In the genomic region with DNA sequence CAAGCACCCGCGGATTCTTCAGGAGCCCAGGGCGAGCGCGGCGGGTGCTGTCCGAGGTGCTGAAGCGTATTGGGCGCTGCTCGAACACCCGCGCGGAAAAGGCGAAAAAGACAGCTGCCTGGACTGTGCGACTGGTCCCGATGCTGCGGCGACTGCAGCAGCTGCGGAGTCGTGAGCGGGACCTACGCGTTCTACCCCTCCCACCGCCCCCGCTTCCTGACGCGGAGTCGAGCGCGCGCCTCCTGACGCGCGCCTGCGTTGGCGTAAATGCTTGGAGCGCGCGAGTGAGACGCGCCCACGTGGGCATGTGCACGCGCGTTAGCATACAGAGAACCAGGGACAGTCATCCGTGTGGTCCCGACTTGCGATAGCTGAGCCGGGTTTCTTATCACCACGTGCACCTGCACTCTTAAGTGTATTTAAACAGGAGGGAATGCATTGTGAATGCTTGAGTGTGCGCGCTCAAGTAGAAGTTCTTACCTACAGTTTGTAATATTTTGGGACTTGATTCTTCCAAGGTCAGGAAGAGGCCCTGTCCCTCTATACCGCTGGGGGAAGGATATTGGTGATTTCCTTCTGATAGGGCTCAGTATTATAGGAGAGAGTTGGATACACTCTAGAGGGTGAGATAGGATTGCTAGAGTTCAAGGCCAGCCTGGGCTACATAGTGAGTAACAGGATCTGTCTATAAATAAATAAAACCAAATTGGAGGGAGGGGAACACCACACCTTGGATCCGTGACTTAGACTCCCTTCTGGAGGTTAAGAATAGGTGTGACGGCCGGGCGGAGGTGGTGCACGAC, we compare ENCODE assay signal across 9 mouse cellular contexts. TPM values are rescaled to one million over a fixed set of nuclear protein-coding genes. Genes with fewer than 3 reads are reported as not detected.
DNase-seq lines count a peak whose midpoint lies in the region; ATAC-seq and TF ChIP-seq lines count a peak whose summit lies in the region.
"Had no signal": no experiment of that assay in that cellular context is flagged by ENCODE, and none has a peak within 500 bp of the region (broad histone marks: within the 10 kb centered on the region; RNA-seq: fewer than 3 reads in every experiment).

Gene Grin1 (minus strand): TSS at position 217 of the 803 bp plus-strand sequence.

- ATAC-seq in embryonic facial prominence, embryonic 13.5 days (ENCODE audit: insufficient number of reproducible peaks, insufficient read depth, low FRiP score, low TSS enrichment, low read depth), result no peak
- no peak; the same call in 1 of the 2 replicates for ATAC-seq in liver, postnatal 0 days
- peak; percentile 86 for ATAC-seq in neural tube, embryonic 13.5 days (ENCODE audit: low read depth)

- no peak within 1 kb of the TSS for H3K9ac ChIP-seq in embryonic facial prominence, embryonic 13.5 days
- no peak within 1 kb of the TSS for H3K9ac ChIP-seq in liver, postnatal 0 days (replicated peaks)
- H3K9ac ChIP-seq in neural tube, embryonic 13.5 days, result peak within 1 kb of the TSS; percentile 77

- TF ChIP-seq CTCF in layer of hippocampus, adult 2 months (conservative IDR thresholded peaks at IDR 0.05), result no peak
- no peak for TF ChIP-seq CTCF in liver, postnatal 0 days (IDR thresholded peaks at IDR 0.05; ENCODE audit: low read depth)

- no peak within 1 kb of the TSS for H3K27ac ChIP-seq in embryonic facial prominence, embryonic 13.5 days
- H3K27ac ChIP-seq in layer of hippocampus, adult 2 months, result peak within 1 kb of the TSS; percentile 99
- no peak within 1 kb of the TSS for H3K27ac ChIP-seq in liver, postnatal 0 days (ENCODE audit: low read depth)
- H3K27ac ChIP-seq in neural tube, embryonic 13.5 days (replicated peaks), result peak within 1 kb of the TSS; percentile 86

- peak; percentile 69 for DNase-seq in urinary bladder, postnatal 14 days (ENCODE audit: low spot score)
- DNase-seq in urinary bladder, postnatal 4 days (ENCODE audit: low spot score in 2 of 2), result no peak
- peak; percentile 70 to 76 for DNase-seq in heart, postnatal 10 days
- DNase-seq in layer of hippocampus, adult 2 months (ENCODE audit: low spot score in 2 of 2), result peak; percentile 89 to 91
- DNase-seq in liver, postnatal 0 days, result peak; percentile 77
- peak; percentile 85 for DNase-seq in testis, postnatal 10 days (ENCODE audit: low spot score)

- WGBS in embryonic facial prominence, embryonic 13.5 days, result 9% methylated on average over 58 of the region's 58 CpGs
- WGBS in liver, postnatal 0 days (ENCODE audit: insufficient replicate concordance), result 10% methylated on average over 56 of the region's 58 CpGs
- WGBS in neural tube, embryonic 13.5 days, result 10% methylated on average over 58 of the region's 58 CpGs

- no peaks in the 10 kb centered on the region for H3K36me3 ChIP-seq in embryonic facial prominence, embryonic 13.5 days
- no peaks in the 10 kb centered on the region for H3K36me3 ChIP-seq in liver, postnatal 0 days (replicated peaks; ENCODE audit: insufficient read depth, low read length)
- 0 out of 2 replicates have a peak, but pooled peaks cover 3% of the 10 kb centered on the region for H3K36me3 ChIP-seq in neural tube, embryonic 13.5 days

- TF ChIP-seq EP300 in liver, postnatal 0 days (IDR thresholded peaks at IDR 0.05; ENCODE audit: low read depth), result no peak

- intact Hi-C loops in heart, postnatal 10 days (cut with DNase I), result no loop called here

- H3K4me1 ChIP-seq in embryonic facial prominence, embryonic 13.5 days, result peaks cover 4% of the 10 kb centered on the region
- H3K4me1 ChIP-seq in liver, postnatal 0 days (ENCODE audit: insufficient read depth), result 0 out of 2 replicates have a peak, but pooled peaks cover 3% of the 10 kb centered on the region
- H3K4me1 ChIP-seq in neural tube, embryonic 13.5 days (replicated peaks), result peaks cover 28% of the 10 kb centered on the region

- H3K27me3 ChIP-seq in embryonic facial prominence, embryonic 13.5 days, result peaks cover 70% of the 10 kb centered on the region
- peaks cover 33% of the 10 kb centered on the region for H3K27me3 ChIP-seq in liver, postnatal 0 days (ENCODE audit: insufficient read depth, low read length)
- H3K27me3 ChIP-seq in neural tube, embryonic 13.5 days, result peaks cover 88% of the 10 kb centered on the region

- no peaks in the 10 kb centered on the region for H3K9me3 ChIP-seq in embryonic facial prominence, embryonic 13.5 days
- no peaks in the 10 kb centered on the region for H3K9me3 ChIP-seq in liver, postnatal 0 days (ENCODE audit: low read length)
- H3K9me3 ChIP-seq in neural tube, embryonic 13.5 days, result no peaks in the 10 kb centered on the region

- H3K4me3 ChIP-seq in embryonic facial prominence, embryonic 13.5 days, result peak within 1 kb of the TSS; percentile 36
- peak within 1 kb of the TSS; percentile 86 for H3K4me3 ChIP-seq in layer of hippocampus, adult 2 months
- H3K4me3 ChIP-seq in liver, postnatal 0 days (ENCODE audit: low read depth, low read length), result 0 out of 2 replicates have a peak within 1 kb of the TSS, but pooled peaks have one; percentile 19
- H3K4me3 ChIP-seq in neural tube, embryonic 13.5 days, result peak within 1 kb of the TSS; percentile 60

- H3K4me2 ChIP-seq in embryonic facial prominence, embryonic 13.5 days, result peak within 1 kb of the TSS; percentile 68
- peak within 1 kb of the TSS; percentile 45 for H3K4me2 ChIP-seq in liver, postnatal 0 days (ENCODE audit: low read depth, low read length)
- H3K4me2 ChIP-seq in neural tube, embryonic 13.5 days, result peak within 1 kb of the TSS; percentile 69

RNA-seq across cellular contexts. Expression of gene Grin1, which starts in this region (rescaled TPM):
- 0.38 and 1.2 TPM in 2 replicates for polyA plus RNA-seq in embryonic facial prominence, embryonic 13.5 days (2015; fragmentation: Nextera tagmentation; extraction: Ambion mirVana)
- not detected for total RNA-seq in heart, postnatal 10 days (2021)
- 100 to 1,000 TPM; 443 to 449 TPM for total RNA-seq in layer of hippocampus, adult 2 months (2021)
- polyA plus RNA-seq in liver, postnatal 0 days (2015; fragmentation: Nextera tagmentation; extraction: Ambion mirVana), result not detected in 2 replicates
- polyA plus RNA-seq in neural tube, embryonic 13.5 days (2015; fragmentation: Nextera tagmentation; extraction: Ambion mirVana), result 27.1 and 30.2 TPM in 2 replicates
- total RNA-seq: MEL had no signal

Comparison
In these comparisons a context has a peak if more than half of its experiments do, and no peak if none do; other contexts are left out.
1. RNA of gene Grin1 (total RNA-seq): 443 to 449 TPM in layer of hippocampus, adult 2 months; not detected in heart, postnatal 10 days; every median in the first group is over 100 times any median in the second.
2. RNA of gene Grin1 (polyA plus RNA-seq): 27.1 to 30.2 TPM in neural tube, embryonic 13.5 days; 0.38 to 1.2 TPM in embryonic facial prominence, embryonic 13.5 days and not detected in liver, postnatal 0 days; every median in the first group is over 10 times any median in the second.
3. DNase-seq: peak in urinary bladder, postnatal 14 days (single experiment), layer of hippocampus, adult 2 months (2 of 2) and testis, postnatal 10 days (single experiment); none in urinary bladder, postnatal 4 days (0 of 2).
4. Peak in DNase-seq in heart, postnatal 10 days; RNA of the gene not detected or under 1 TPM.
5. Peak in DNase-seq, H3K4me3 ChIP-seq and H3K4me2 ChIP-seq in liver, postnatal 0 days; RNA of the gene not detected or under 1 TPM.
6. H3K27ac ChIP-seq: peak in layer of hippocampus, adult 2 months (single experiment) and neural tube, embryonic 13.5 days (single experiment); none in embryonic facial prominence, embryonic 13.5 days (single experiment) and liver, postnatal 0 days (single experiment).
7. H3K4me3 ChIP-seq: peak in every context shown above with its lines; median percentile 86 in layer of hippocampus, adult 2 months; 60 in neural tube, embryonic 13.5 days; 36 in embryonic facial prominence, embryonic 13.5 days; 19 in liver, postnatal 0 days.
8. Peak in every context shown above with its lines, with median percentiles within 50 percentile points of each other: H3K4me2 ChIP-seq.